Mouse (Mus musculus) testis, adult 2 months (tissue): Measurements from ENCODE around the gene Mov10l1.

Source experiments
- CTCF ChIP-seq: fragments of 200-500 bp; IDR thresholded peaks from 2 replicates; pipeline ENCODE4 v1.5.1; 2012; ENCODE audit warnings: low read depth, mild to moderate bottlenecking, inconsistent platforms, low read length, moderate library complexity; ENCODE audit not compliant: control insufficient read depth, insufficient read depth, insufficient replicate concordance
- POLR2A ChIP-seq: fragments of 200-500 bp; IDR thresholded peaks from 2 replicates; pipeline ENCODE4 v1.6.1; 2012; ENCODE audit warnings: low read depth, mild to moderate bottlenecking, inconsistent platforms, low read length, moderate library complexity; ENCODE audit not compliant: control insufficient read depth

- TF ChIP-seq CTCF, result no peak
- no peak for TF ChIP-seq POLR2A
These were observed 17.7 kb downstream of the Mov10l1 start for GRCm38 (mm10) chr15:89000367-89000766.
